Mouse (Mus musculus) heart, adult 2 months (tissue): ENCODE data around the gene Wdr37.

ENCODE experiments used
- CTCF ChIP-seq: fragments of 200-600 bp; IDR thresholded peaks from 2 replicates; pipeline ENCODE4 v1.8.1; 2022; ENCODE audit warnings: antibody characterized with exemption, mild to moderate bottlenecking, moderate library complexity
- POLR2A ChIP-seq: fragments of 200-500 bp; IDR thresholded peaks from 2 replicates; pipeline ENCODE4 v1.6.1; 2011; ENCODE audit warnings: mild to moderate bottlenecking, low read depth, low read length, control low read depth; ENCODE audit not compliant: insufficient read depth

GRCm38 (mm10) chr13:8858453-8858852, 13.3 kb downstream of the Wdr37 start:
- TF ChIP-seq CTCF (no peak), POLR2A (no peak)
